Mouse (Mus musculus) neural tube, embryonic 10.5 days (tissue): ENCODE results near the gene Pvalb.

Source experiments
- DNase-seq: peaks from one replicate; pipeline ENCODE4 v3.0.0-alpha.2; 2017; ENCODE audit warnings: low spot score; ENCODE audit errors: extremely low spot score

Pvalb gene

DNA sequence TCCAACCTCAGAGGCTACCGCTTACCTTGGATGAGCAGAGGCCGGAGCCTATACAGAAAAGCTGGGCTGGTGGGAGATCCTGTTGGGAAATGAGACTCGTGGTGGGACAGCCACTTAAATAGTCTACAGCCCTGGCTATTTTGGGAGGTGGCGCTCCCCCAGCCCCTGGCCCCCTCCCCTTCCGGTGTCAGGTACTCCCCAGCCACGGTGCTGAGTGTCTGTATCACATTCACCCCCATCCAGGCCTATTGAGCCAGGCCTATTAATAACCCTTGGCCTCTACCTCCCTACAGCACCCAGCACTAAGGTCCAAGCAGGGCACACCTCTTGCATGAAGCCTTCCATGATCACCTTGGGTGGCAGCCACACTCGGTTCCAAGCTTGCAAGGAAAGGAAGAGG, at the start of gene Pvalb:
TSS of gene Pvalb (minus strand) at position 89 of the 400 bp plus-strand sequence.
- no peak for DNase-seq

DNA sequence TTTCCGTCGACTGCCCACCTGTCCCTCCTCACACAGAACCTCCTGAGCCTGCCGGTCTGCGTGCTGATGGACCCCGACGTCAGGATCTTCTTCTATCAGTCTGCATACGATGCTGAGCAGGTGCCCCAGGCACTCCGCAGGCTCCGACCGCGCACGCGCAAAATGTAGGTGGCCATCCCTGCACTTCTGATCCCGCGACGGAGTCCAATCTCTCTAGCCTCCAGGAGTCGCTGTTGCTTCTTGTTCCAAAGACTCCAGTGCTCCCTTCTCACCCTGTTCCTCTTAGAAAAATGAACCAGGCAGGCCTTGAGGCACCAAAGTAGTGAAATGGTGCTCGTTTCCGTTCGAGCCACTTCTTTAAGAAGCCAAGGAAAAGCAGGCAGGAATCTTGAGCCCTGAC, 48.6 kb upstream of the Pvalb start:
- DNase-seq = peak; percentile 32

GRCm38 (mm10) chr15:78248410-78248809, 42.2 kb upstream of the Pvalb start:
- DNase-seq = no peak

GRCm38 (mm10) chr15:78247659-78248058, 41.5 kb upstream of the Pvalb start:
- DNase-seq = no peak

GRCm38 (mm10) chr15:78246143-78247116, 40.2 kb upstream of the Pvalb start:
- no peak for DNase-seq

GRCm38 (mm10) chr15:78244695-78245492, 38.7 kb upstream of the Pvalb start, which contains the start of gene Ncf4:
Gene Ncf4, plus strand, starts transcription at chr15:78244801.
- no peak for DNase-seq

- DNase-seq = no peak
Measured at GRCm38 (mm10) chr15:78243774-78244173, 37.6 kb upstream of the Pvalb start.

- DNase-seq = no peak
Measured at GRCm38 (mm10) chr15:78243061-78243460, 36.9 kb upstream of the Pvalb start.

GRCm38 (mm10) chr15:78241335-78241734, 35.1 kb upstream of the Pvalb start:
- no peak for DNase-seq

DNA sequence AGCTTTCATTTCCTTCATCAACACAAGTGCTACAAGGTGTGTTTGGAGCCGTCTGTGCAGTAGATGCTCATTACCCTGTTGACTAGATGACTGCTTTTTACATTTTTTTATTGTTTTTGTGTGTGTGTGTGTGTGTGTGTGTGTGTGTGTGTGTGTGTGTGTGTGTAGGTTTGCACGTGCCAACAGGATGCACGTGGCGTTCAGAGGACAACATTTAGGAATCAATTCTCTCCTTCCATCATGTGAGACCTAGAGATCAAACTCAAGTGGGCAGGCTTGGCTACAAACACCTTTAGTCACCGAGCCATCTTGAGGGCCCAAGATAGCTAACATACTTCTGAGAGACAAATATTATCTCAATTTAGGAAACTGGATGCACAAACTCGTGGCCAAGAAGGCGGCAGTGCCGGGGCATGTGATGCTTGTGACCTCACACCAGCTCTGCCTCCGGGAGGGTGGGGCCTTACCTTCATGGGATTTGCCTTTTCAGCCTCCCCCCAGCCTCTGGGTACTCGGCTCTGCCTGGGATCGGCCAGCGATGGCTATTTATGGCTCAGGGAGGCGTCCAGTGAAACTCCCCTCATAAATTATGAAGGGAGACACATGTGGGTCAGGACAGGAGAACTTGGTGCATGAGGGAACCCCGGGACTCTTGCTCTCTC, 33.9 kb upstream of the Pvalb start:
- DNase-seq = no peak

DNA sequence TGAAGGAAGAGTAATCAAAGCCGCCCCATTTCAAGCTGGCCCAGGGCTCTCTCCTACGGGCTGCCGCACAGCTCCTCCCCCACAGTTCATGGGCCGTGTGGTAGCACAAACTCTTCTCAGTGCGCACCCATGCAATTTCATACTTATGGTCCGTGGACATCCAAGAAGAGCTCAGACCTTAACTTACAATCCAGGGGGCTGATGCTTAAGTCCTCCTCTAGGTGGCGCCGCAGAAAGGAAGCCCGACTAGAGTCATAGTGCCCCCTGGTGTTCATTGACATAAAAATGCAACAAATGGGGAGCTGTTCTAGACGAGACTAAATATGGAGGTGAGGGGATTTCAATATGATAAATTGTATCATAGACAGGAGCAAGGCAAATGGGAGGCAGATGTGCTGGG, 33.3 kb upstream of the Pvalb start:
- DNase-seq = peak; percentile 62

DNA sequence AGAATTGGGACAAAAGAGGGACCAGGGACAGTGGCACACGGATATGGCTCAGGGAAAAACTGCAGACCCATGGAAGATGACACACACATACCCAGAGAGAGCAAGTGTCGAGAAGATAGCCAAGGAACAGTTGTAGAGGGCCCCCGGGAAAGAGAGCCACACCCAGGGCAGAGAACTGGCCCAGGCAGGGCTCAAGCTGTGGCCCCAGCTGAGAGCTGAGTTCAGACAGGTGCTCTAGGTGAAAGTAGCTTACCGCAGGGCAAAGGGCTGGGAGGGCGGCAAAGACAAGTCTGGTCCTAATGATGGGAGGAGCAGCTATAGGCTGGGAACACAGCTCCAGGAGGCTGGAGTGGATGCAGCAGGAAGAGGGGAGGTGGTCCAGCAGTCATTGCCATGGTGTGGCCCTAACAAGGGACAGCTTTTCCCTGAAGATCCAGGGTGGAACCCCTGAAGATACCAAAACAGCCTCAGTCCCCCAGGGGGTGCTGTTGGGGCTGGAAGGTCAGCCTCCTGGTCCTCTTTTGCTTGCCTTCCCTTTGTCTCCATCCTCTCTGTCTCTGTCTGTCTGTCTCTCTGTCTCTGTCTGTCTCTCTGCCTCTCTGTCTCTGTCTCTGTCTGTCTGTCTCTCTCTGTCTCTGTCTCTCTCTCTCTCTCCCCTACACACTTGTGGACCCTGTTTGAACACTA, 28.8 kb upstream of the Pvalb start:
- no peak for DNase-seq

DNA sequence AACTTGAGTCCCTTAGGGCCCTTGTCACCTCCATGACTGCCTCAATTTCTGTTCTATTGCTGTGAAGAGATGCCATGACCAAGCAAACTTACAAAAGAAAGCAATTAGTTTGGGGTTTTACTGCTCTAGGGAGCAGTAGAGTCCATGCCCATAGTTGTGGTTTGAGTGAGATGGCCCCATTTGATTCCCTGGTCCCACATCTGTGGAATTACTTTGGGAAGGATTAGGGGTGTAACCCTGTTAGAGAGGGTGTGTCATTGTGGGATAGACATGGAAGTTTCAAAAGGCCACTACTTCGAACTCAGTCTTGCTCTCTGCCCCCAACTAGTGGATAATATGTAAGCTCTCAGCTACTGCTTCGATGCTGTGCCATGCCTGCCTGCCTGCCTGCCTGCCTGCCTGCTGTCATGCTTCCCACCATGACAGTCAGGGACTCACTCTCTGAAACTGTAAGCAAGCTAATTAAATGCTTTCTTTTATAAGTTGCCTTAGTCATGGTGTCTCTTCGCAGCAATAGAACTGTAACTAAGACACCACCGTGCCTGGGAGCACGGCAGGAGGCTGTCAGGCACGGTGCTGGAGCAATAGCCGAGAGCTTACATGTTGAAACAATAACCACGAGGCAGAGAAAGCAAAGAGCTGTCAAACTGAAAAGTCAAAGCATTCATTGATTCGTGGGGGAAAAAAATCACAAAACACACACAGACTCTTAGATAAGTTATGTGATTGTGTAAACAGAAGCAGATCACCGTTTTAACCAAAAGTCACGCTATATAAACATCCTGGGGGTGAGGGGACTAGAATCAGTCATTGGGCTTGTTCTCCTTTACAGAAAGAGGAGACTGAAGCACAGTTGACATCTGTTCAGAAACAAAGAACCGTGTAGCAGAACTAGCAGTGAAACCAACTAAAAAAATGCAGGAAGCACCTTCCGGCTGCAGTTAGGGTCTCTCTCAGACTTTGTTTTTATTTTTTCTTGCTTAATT, 25.4 kb upstream of the Pvalb start:
- peak; percentile 19 for DNase-seq

DNA sequence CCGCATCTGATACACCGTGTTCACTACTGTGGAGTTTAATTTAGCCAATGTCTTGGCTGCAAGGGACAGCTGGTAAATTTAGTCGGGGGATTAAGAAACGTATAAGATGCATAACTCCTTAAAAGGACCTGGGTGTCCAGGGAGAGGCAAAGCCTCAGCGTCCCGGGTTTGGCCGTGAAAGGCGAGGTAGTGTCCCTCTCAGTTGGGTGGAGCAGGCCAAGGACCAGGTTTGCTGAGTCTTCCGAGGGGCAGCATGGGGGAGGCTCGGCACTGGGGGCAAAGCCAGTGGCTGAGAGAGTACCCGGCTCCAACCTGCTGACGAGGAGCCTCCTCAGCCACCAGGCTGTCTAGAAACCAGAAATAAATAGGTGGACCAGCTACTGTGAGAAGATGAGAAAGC, 21.6 kb upstream of the Pvalb start:
- no peak for DNase-seq

- DNase-seq = no peak
Measured at GRCm38 (mm10) chr15:78215269-78215668, 9.1 kb upstream of the Pvalb start.

- DNase-seq = no peak
Measured at GRCm38 (mm10) chr15:78211367-78211766, 5.2 kb upstream of the Pvalb start.

DNA sequence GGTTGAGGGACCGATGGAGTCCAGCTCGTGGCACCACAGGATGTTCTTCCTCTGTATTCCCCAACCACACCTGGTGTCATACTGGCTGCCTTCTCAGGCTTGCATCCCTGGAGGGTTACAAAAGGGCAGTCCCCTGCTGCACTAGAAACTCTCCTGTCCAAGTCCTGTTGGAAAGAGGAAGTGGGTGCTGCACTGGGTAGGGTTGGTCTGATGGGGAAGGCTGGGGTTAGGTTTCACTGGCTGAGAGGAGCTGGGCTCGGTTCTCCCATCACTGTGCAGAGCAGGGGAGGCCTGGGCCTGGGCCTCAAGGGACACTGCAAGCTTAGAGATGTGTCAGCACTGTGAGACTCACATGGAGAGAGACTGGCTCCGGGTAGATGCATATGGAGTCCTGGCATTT, 4.0 kb upstream of the Pvalb start:
- DNase-seq = no peak

GRCm38 (mm10) chr15:78205192-78205591, 1.0 kb downstream of the Pvalb start:
- no peak for DNase-seq

GRCm38 (mm10) chr15:78204053-78204847, 1.9 kb downstream of the Pvalb start:
- DNase-seq = peak; percentile 43
